Mouse (Mus musculus) Patski (cell line): ENCODE results near the gene Ush2a. TPM values are rescaled to one million over a fixed set of nuclear protein-coding genes. Genes with fewer than 3 reads are reported as not detected.

Experiments
- ATAC-seq: fragments of 100-300 bp; one replicate; pipeline ENCODE4 v1.8.0; 2021
- CTCF ChIA-PET: fragments of 350-600 bp; sonication (Branson Sonifier 250); formaldehyde crosslinking; loops from one replicate; lab custom pipeline; 2022; ENCODE audit warnings: inconsistent platforms; lab: Charles Lee
- POLR2A ChIA-PET: fragments of 350-600 bp; sonication (Branson Sonifier 250); formaldehyde crosslinking; loops from one replicate; lab custom pipeline; 2022; ENCODE audit warnings: antibody characterized with exemption, inconsistent platforms; lab: Charles Lee
- DNase-seq: peaks from one replicate; pipeline ENCODE4 v3.0.0-alpha.2; 2011; ENCODE audit warnings: low read depth, low spot score
- H3K27me3 ChIP-seq: fragments of 371-371 bp; one replicate; pipeline ENCODE4 v1.5.1; 2021
- CTCF ChIP-seq: fragments of 100-300 bp; IDR thresholded peaks from one replicate; pipeline ENCODE4 v1.5.1; 2021
- in situ Hi-C: fragments of 300-500 bp; cut with MboI; formaldehyde crosslinking; loops from 3 replicates; pipeline ENCODE4 v1.11.1; 2018; ENCODE audit warnings: low pct_unique_long_range_greater_than_20kb, mixed read lengths
- polyA plus RNA-seq: library from polyadenylated mRNA; unstranded; gene quantifications from one replicate; pipeline ENCODE4 v1.2.3, GENCODE M21; 2021

Ush2a gene
- polyA plus RNA-seq, 1 experiment from 2014 or later, result not detected

DNA sequence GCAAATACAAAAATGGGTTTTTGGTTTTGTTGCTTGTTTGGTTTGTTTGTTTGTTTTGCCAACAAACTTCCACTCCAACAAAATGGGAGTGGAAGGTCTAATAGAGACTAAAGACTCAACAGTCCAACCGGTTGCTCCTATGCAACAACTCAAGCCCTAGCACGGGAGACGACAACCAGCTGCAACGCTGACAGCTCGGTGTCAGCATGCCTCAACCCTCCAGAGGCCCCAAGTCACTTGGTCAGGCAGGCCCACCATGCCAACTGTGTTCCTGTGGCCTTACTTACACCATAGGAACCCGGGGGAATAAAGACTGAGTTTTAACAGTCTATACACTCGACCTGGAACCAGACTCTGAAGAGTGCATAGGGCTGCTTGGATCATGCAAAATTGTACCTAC lies 745.0 kb downstream of the Ush2a start:
- CTCF ChIA-PET, result interaction anchor here (1.8 kb wide), 1 partner anchor 17 kb away, joined by 6 read pairs; no protein-coding TSS in a partner anchor
- DNase-seq (no peak), ATAC-seq (peak; percentile 32)
- in situ Hi-C loops, result loop anchor here (25.0 kb wide), 2 partner anchors 930 to 1880 kb away; no protein-coding TSS in a partner anchor
- POLR2A ChIA-PET, result interaction anchor here (1.1 kb wide), 1 partner anchor 30 kb away, joined by 12 read pairs; no protein-coding TSS in a partner anchor
- TF ChIP-seq CTCF, result no peak
- no peaks in the 10 kb centered on the region for H3K27me3 ChIP-seq

GRCm38 (mm10) chr1:189007239-189007979 lies 745.6 kb downstream of the Ush2a start, which contains the start of gene Kctd3:
Kctd3 (minus strand) TSS chr1:189007841.
- H3K27me3 ChIP-seq, result no peaks in the 10 kb centered on the region
- CTCF ChIA-PET, result interaction anchor here (1.8 kb wide), 1 partner anchor 16 kb away, joined by 6 read pairs; no protein-coding TSS in a partner anchor
- no peak for TF ChIP-seq CTCF
- in situ Hi-C loops, result loop anchor here (25.0 kb wide), 2 partner anchors 930 to 1880 kb away; no protein-coding TSS in a partner anchor
- ATAC-seq, result peak; percentile 87
- POLR2A ChIA-PET, result interaction anchor here (0.9 to 1.1 kb wide), 2 partner anchors 11 to 30 kb away, joined by 4 to 12 read pairs; no protein-coding TSS in a partner anchor
- peak; percentile 55 for DNase-seq

GRCm38 (mm10) chr1:189007980-189008324 lies 746.1 kb downstream of the Ush2a start:
- ChIA-PET POLR2A (interaction anchor here (0.9 to 1.1 kb wide), 2 partner anchors 12 to 31 kb away, joined by 4 to 12 read pairs; no protein-coding TSS in a partner anchor), CTCF (interaction anchor here (1.8 kb wide), 1 partner anchor 15 kb away, joined by 6 read pairs; no protein-coding TSS in a partner anchor)
- in situ Hi-C loops, result loop anchor here (25.0 kb wide), 2 partner anchors 929 to 1879 kb away; no protein-coding TSS in a partner anchor
- no peaks in the 10 kb centered on the region for H3K27me3 ChIP-seq
- no peak for TF ChIP-seq CTCF
- no peak for DNase-seq
- ATAC-seq, result peak; percentile 42

- ChIA-PET CTCF (no interaction called here), POLR2A (no interaction called here)
- no peak for ATAC-seq
- no peaks in the 10 kb centered on the region for H3K27me3 ChIP-seq
- no peak for TF ChIP-seq CTCF
- in situ Hi-C loops, result loop anchor here (25.0 kb wide), 2 partner anchors 927 to 1877 kb away; no protein-coding TSS in a partner anchor
- no peak for DNase-seq
These were observed 748.8 kb downstream of the Ush2a start for GRCm38 (mm10) chr1:189010671-189011070.

- TF ChIP-seq CTCF, result no peak
- POLR2A ChIA-PET, result no interaction called here
- ATAC-seq (peak; percentile 42), DNase-seq (no peak)
- in situ Hi-C loops, result loop anchor here (25.0 kb wide), 2 partner anchors 924 to 1874 kb away; no protein-coding TSS in a partner anchor
- no peaks in the 10 kb centered on the region for H3K27me3 ChIP-seq
- CTCF ChIA-PET, result no interaction called here
These were observed 751.2 kb downstream of the Ush2a start for GRCm38 (mm10) chr1:189012846-189013586.

GRCm38 (mm10) chr1:189013587-189013921 lies 751.7 kb downstream of the Ush2a start:
- in situ Hi-C loops, result loop anchor here (25.0 kb wide), 2 partner anchors 924 to 1874 kb away; no protein-coding TSS in a partner anchor
- H3K27me3 ChIP-seq, result no peaks in the 10 kb centered on the region
- no peak for DNase-seq
- ChIA-PET CTCF (no interaction called here), POLR2A (no interaction called here)
- TF ChIP-seq CTCF, result no peak
- ATAC-seq, result no peak
